Comparison of ENCODE assay signal across 14 mouse cellular contexts in genomic region chr7:28348601-28349000, GRCm38 (mm10). TPM values are rescaled to one million over a fixed set of nuclear protein-coding genes. Genes with fewer than 3 reads are reported as not detected.
DNase-seq lines count a peak whose midpoint lies in the region; ATAC-seq and TF ChIP-seq lines count a peak whose summit lies in the region.
"Had no signal": no experiment of that assay in that cellular context is flagged by ENCODE, and none has a peak within 500 bp of the region (broad histone marks: within the 10 kb centered on the region; RNA-seq: fewer than 3 reads in every experiment).

No protein-coding gene starts in this region.

- no peak for TF ChIP-seq POLR2A in ES-Bruce4 (IDR thresholded peaks at IDR 0.05; ENCODE audit: insufficient read depth, low read length)

- no peak overlapping the region for H3K4me2 ChIP-seq in forebrain, postnatal 0 days (ENCODE audit: low read depth)
- H3K4me2 ChIP-seq in forebrain, embryonic 13.5 days: no peak overlapping the region
- no peak overlapping the region for H3K4me2 ChIP-seq in hindbrain, postnatal 0 days (ENCODE audit: low read depth, low read length)
- H3K4me2 ChIP-seq: lung, embryonic 15.5 days; neural tube, embryonic 15.5 days had no signal

- no peak overlapping the region for H3K27ac ChIP-seq in forebrain, postnatal 0 days (ENCODE audit: low read depth, low read length)
- H3K27ac ChIP-seq in forebrain, embryonic 13.5 days: no peak overlapping the region
- H3K27ac ChIP-seq in left cerebral cortex, adult 2 months: no peak overlapping the region
- no peak overlapping the region for H3K27ac ChIP-seq in ES-Bruce4 (ENCODE audit: insufficient read depth, low read length)
- no peak overlapping the region for H3K27ac ChIP-seq in hindbrain, postnatal 0 days
- H3K27ac ChIP-seq: lung, embryonic 15.5 days; neural tube, embryonic 15.5 days had no signal

- peak; percentile 41; the same call in 1 of the 2 replicates for TF ChIP-seq CTCF in forebrain, postnatal 0 days (IDR thresholded peaks at IDR 0.05; ENCODE audit: low read depth)
- TF ChIP-seq CTCF in left cerebral cortex, adult 2 months (IDR thresholded peaks at IDR 0.05): no peak; the same call in none of the 2 replicates
- peak; percentile 7 for TF ChIP-seq CTCF in ES-Bruce4 (IDR thresholded peaks at IDR 0.05; ENCODE audit: low read depth, low read length)
- peak; percentile 50 for TF ChIP-seq CTCF in hindbrain, postnatal 0 days (IDR thresholded peaks at IDR 0.05; ENCODE audit: low read depth)

- WGBS in forebrain, postnatal 0 days: 81% methylated on average over 7 of the region's 7 CpGs
- WGBS in forebrain, embryonic 13.5 days: 88% methylated on average over 7 of the region's 7 CpGs
- 80% methylated on average over 7 of the region's 7 CpGs for WGBS in hindbrain, postnatal 0 days

- intact Hi-C loops in left cerebral cortex, postnatal 4 days (cut with DNase I): no loop called here
- intact Hi-C loops in left cerebral cortex, adult 2 months (cut with DNase I): no loop called here

- peaks cover 15% of the 10 kb centered on the region for H3K4me1 ChIP-seq in forebrain, postnatal 0 days (ENCODE audit: insufficient read depth)
- peaks cover 20% of the 10 kb centered on the region for H3K4me1 ChIP-seq in forebrain, embryonic 13.5 days
- no peaks in the 10 kb centered on the region for H3K4me1 ChIP-seq in ES-Bruce4 (ENCODE audit: control insufficient read depth, insufficient read depth, low read length)
- peaks cover 7% of the 10 kb centered on the region; the same call in 1 of the 2 replicates for H3K4me1 ChIP-seq in hindbrain, postnatal 0 days (ENCODE audit: insufficient read depth, low read length)

- no peak for DNase-seq in forebrain, postnatal 0 days
- peak; percentile 18 for DNase-seq in left cerebral cortex, postnatal 4 days
- no peak for DNase-seq in left cerebral cortex, adult 2 months (ENCODE audit: extremely low spot score in 1 of 2, low spot score in 2 of 2)
- peak; percentile 57 for DNase-seq in hindbrain, postnatal 0 days (ENCODE audit: low spot score)
- no peak for DNase-seq in layer of hippocampus, adult 8-10 months (ENCODE audit: low spot score in 2 of 2)
- DNase-seq: adrenal gland, postnatal 14 days; cerebellum, adult 18-20 months; kidney, postnatal 36 days had no signal

- H3K9me3 ChIP-seq in forebrain, postnatal 0 days (ENCODE audit: low read length): no peaks in the 10 kb centered on the region
- no peaks in the 10 kb centered on the region for H3K9me3 ChIP-seq in forebrain, embryonic 13.5 days (replicated peaks)
- no peaks in the 10 kb centered on the region for H3K9me3 ChIP-seq in ES-Bruce4 (replicated peaks; ENCODE audit: control insufficient read depth, insufficient read depth, low read length, poor library complexity, severe bottlenecking)
- no peaks in the 10 kb centered on the region for H3K9me3 ChIP-seq in hindbrain, postnatal 0 days (ENCODE audit: low read length)
- H3K9me3 ChIP-seq: heart, embryonic 10.5 days; lung, embryonic 15.5 days; neural tube, embryonic 15.5 days had no signal

- no peak overlapping the region for H3K4me3 ChIP-seq in forebrain, postnatal 0 days (ENCODE audit: low read depth, low read length)
- H3K4me3 ChIP-seq in forebrain, embryonic 13.5 days: no peak overlapping the region
- H3K4me3 ChIP-seq in left cerebral cortex, adult 2 months: no peak overlapping the region
- H3K4me3 ChIP-seq in ES-Bruce4 (ENCODE audit: low read depth, low read length): no peak overlapping the region
- no peak overlapping the region for H3K4me3 ChIP-seq in hindbrain, postnatal 0 days (ENCODE audit: low read length)
- H3K4me3 ChIP-seq: heart, embryonic 10.5 days; lung, embryonic 15.5 days; neural tube, embryonic 15.5 days had no signal

- no peak for ATAC-seq in forebrain, postnatal 0 days
- ATAC-seq in forebrain, embryonic 13.5 days: no peak
- ATAC-seq in hindbrain, postnatal 0 days: no peak
- ATAC-seq in activated CD4-positive, CD25-positive, alpha-beta regulatory T cell, adult 4 months: no peak

- no peak for TF ChIP-seq EP300 in ES-Bruce4 (IDR thresholded peaks at IDR 0.05; ENCODE audit: insufficient read depth, low read depth, low read length)

- no peak overlapping the region for H3K9ac ChIP-seq in forebrain, postnatal 0 days
- H3K9ac ChIP-seq in forebrain, embryonic 13.5 days: no peak overlapping the region
- no peak overlapping the region for H3K9ac ChIP-seq in ES-Bruce4 (ENCODE audit: low read depth, poor library complexity, severe bottlenecking)
- H3K9ac ChIP-seq in hindbrain, postnatal 0 days (replicated peaks; ENCODE audit: low read length): no peak overlapping the region
- H3K9ac ChIP-seq: lung, embryonic 15.5 days; neural tube, embryonic 15.5 days had no signal

- H3K36me3 ChIP-seq in forebrain, postnatal 0 days (ENCODE audit: insufficient read depth): peaks cover 11% of the 10 kb centered on the region
- H3K36me3 ChIP-seq in forebrain, embryonic 13.5 days (ENCODE audit: poor library complexity, severe bottlenecking): peaks cover 15% of the 10 kb centered on the region
- H3K36me3 ChIP-seq in ES-Bruce4 (ENCODE audit: control insufficient read depth, insufficient read depth, low read length, poor library complexity, severe bottlenecking): peaks cover 24% of the 10 kb centered on the region
- peaks cover 8% of the 10 kb centered on the region for H3K36me3 ChIP-seq in hindbrain, postnatal 0 days (ENCODE audit: insufficient read depth, low read length)

- H3K27me3 ChIP-seq in forebrain, postnatal 0 days (ENCODE audit: insufficient read depth, low read length): no peaks in the 10 kb centered on the region
- no peaks in the 10 kb centered on the region for H3K27me3 ChIP-seq in forebrain, embryonic 13.5 days
- H3K27me3 ChIP-seq in ES-Bruce4 (ENCODE audit: control insufficient read depth, insufficient read depth, low read length, poor library complexity, severe bottlenecking): no peaks in the 10 kb centered on the region
- H3K27me3 ChIP-seq in hindbrain, postnatal 0 days (ENCODE audit: insufficient read depth, low read length): no peaks in the 10 kb centered on the region
- H3K27me3 ChIP-seq: lung, embryonic 15.5 days; neural tube, embryonic 15.5 days had no signal

RNA-seq across cellular contexts. Expression of gene Rps16, which starts 1.9 kb away (rescaled TPM):
- 205 and 300 TPM in 2 replicates for total RNA-seq in forebrain, postnatal 0 days (2014; rRNA removed)
- polyA plus RNA-seq in forebrain, postnatal 0 days (2015; fragmentation: Nextera tagmentation; extraction: Ambion mirVana): 595 and 769 TPM in 2 replicates
- 644 and 704 TPM in 2 replicates for polyA plus RNA-seq in forebrain, embryonic 13.5 days (2015; fragmentation: Nextera tagmentation; extraction: Ambion mirVana)
- total RNA-seq in left cerebral cortex, postnatal 4 days (2021): 100 to 1,000 TPM; 913 to 959 TPM
- 100 to 1,000 TPM; 440 to 450 TPM for total RNA-seq in left cerebral cortex, adult 2 months (2021)
- polyA plus RNA-seq in ES-Bruce4 (2011; ENCODE audit: insufficient read depth, insufficient read length, low read depth, missing spikeins): 1,972 and 2,086 TPM in 2 replicates
- 97.7 and 154 TPM in 2 replicates for total RNA-seq in hindbrain, postnatal 0 days (2014; rRNA removed)
- polyA plus RNA-seq in hindbrain, postnatal 0 days (2015; fragmentation: Nextera tagmentation; extraction: Ambion mirVana): 539 and 575 TPM in 2 replicates
- 1,000 to 10,000 TPM; 1,380 to 1,513 TPM for polyA plus RNA-seq in activated CD4-positive, CD25-positive, alpha-beta regulatory T cell, adult 4 months (2017; shearing (Covaris generic))
- 100 to 1,000 TPM; 531 to 646 (median 582) TPM for total RNA-seq in layer of hippocampus, adult 8-10 months (2022)

RNA-seq across cellular contexts. Expression of gene Supt5, which starts 10.1 kb away (rescaled TPM):
- 88.4 and 111 TPM in 2 replicates for total RNA-seq in forebrain, postnatal 0 days (2014; rRNA removed)
- 65.2 and 83.3 TPM in 2 replicates for polyA plus RNA-seq in forebrain, postnatal 0 days (2015; fragmentation: Nextera tagmentation; extraction: Ambion mirVana)
- 93.4 and 102 TPM in 2 replicates for polyA plus RNA-seq in forebrain, embryonic 13.5 days (2015; fragmentation: Nextera tagmentation; extraction: Ambion mirVana)
- total RNA-seq in left cerebral cortex, postnatal 4 days (2021): 100 to 1,000 TPM; 111 TPM
- 100 to 1,000 TPM; 124 to 126 TPM for total RNA-seq in left cerebral cortex, adult 2 months (2021)
- polyA plus RNA-seq in ES-Bruce4 (2011; ENCODE audit: insufficient read depth, insufficient read length, low read depth, missing spikeins): 98.4 and 101 TPM in 2 replicates
- 98.7 and 104 TPM in 2 replicates for total RNA-seq in hindbrain, postnatal 0 days (2014; rRNA removed)
- 71.8 and 76.5 TPM in 2 replicates for polyA plus RNA-seq in hindbrain, postnatal 0 days (2015; fragmentation: Nextera tagmentation; extraction: Ambion mirVana)
- polyA plus RNA-seq in activated CD4-positive, CD25-positive, alpha-beta regulatory T cell, adult 4 months (2017; shearing (Covaris generic)): 100 to 1,000 TPM in 1 of 2 experiments, 10 to 100 TPM in 1; 68.7 to 110 TPM
- 100 to 1,000 TPM; 119 to 125 (median 122) TPM for total RNA-seq in layer of hippocampus, adult 8-10 months (2022)

RNA-seq across cellular contexts. Expression of gene Plekhg2, which starts 23.8 kb away (rescaled TPM):
- total RNA-seq in forebrain, postnatal 0 days (2014; rRNA removed): 20.3 and 25.7 TPM in 2 replicates
- 9.0 and 11.4 TPM in 2 replicates for polyA plus RNA-seq in forebrain, postnatal 0 days (2015; fragmentation: Nextera tagmentation; extraction: Ambion mirVana)
- 43.1 and 50.0 TPM in 2 replicates for polyA plus RNA-seq in forebrain, embryonic 13.5 days (2015; fragmentation: Nextera tagmentation; extraction: Ambion mirVana)
- total RNA-seq in left cerebral cortex, postnatal 4 days (2021): 10 to 100 TPM; 25.0 to 33.3 TPM
- 1 to 10 TPM; 7.1 to 7.7 TPM for total RNA-seq in left cerebral cortex, adult 2 months (2021)
- 85.5 and 90.1 TPM in 2 replicates for polyA plus RNA-seq in ES-Bruce4 (2011; ENCODE audit: insufficient read depth, insufficient read length, low read depth, missing spikeins)
- total RNA-seq in hindbrain, postnatal 0 days (2014; rRNA removed): 18.6 and 20.6 TPM in 2 replicates
- polyA plus RNA-seq in hindbrain, postnatal 0 days (2015; fragmentation: Nextera tagmentation; extraction: Ambion mirVana): 9.1 and 10.0 TPM in 2 replicates
- 10 to 100 TPM; 61.5 to 70.3 TPM for polyA plus RNA-seq in activated CD4-positive, CD25-positive, alpha-beta regulatory T cell, adult 4 months (2017; shearing (Covaris generic))
- total RNA-seq in layer of hippocampus, adult 8-10 months (2022): 1 to 10 TPM; 5.8 to 7.8 (median 6.5) TPM

RNA-seq across cellular contexts. Expression of gene Zfp36, which starts 31.5 kb away (rescaled TPM):
- 2.8 and 4.0 TPM in 2 replicates for total RNA-seq in forebrain, postnatal 0 days (2014; rRNA removed)
- polyA plus RNA-seq in forebrain, postnatal 0 days (2015; fragmentation: Nextera tagmentation; extraction: Ambion mirVana): 2.3 and 3.8 TPM in 2 replicates
- 4.5 and 4.8 TPM in 2 replicates for polyA plus RNA-seq in forebrain, embryonic 13.5 days (2015; fragmentation: Nextera tagmentation; extraction: Ambion mirVana)
- 1 to 10 TPM; 1.9 to 2.3 TPM for total RNA-seq in left cerebral cortex, postnatal 4 days (2021)
- total RNA-seq in left cerebral cortex, adult 2 months (2021): 1 to 10 TPM; 2.3 to 2.8 TPM
- 25.7 and 26.0 TPM in 2 replicates for polyA plus RNA-seq in ES-Bruce4 (2011; ENCODE audit: insufficient read depth, insufficient read length, low read depth, missing spikeins)
- total RNA-seq in hindbrain, postnatal 0 days (2014; rRNA removed): 2.1 and 3.9 TPM in 2 replicates
- polyA plus RNA-seq in hindbrain, postnatal 0 days (2015; fragmentation: Nextera tagmentation; extraction: Ambion mirVana): 3.0 and 3.4 TPM in 2 replicates
- polyA plus RNA-seq in activated CD4-positive, CD25-positive, alpha-beta regulatory T cell, adult 4 months (2017; shearing (Covaris generic)): 100 to 1,000 TPM; 107 to 125 TPM
- total RNA-seq in layer of hippocampus, adult 8-10 months (2022): 1 to 10 TPM; 1.8 to 7.9 (median 5.0) TPM

RNA-seq across cellular contexts. Expression of gene Timm50, which starts 36.7 kb away (rescaled TPM):
- total RNA-seq in forebrain, postnatal 0 days (2014; rRNA removed): 60.6 and 64.0 TPM in 2 replicates
- polyA plus RNA-seq in forebrain, postnatal 0 days (2015; fragmentation: Nextera tagmentation; extraction: Ambion mirVana): 116 and 140 TPM in 2 replicates
- polyA plus RNA-seq in forebrain, embryonic 13.5 days (2015; fragmentation: Nextera tagmentation; extraction: Ambion mirVana): 168 and 179 TPM in 2 replicates
- 10 to 100 TPM; 59.7 to 66.7 TPM for total RNA-seq in left cerebral cortex, postnatal 4 days (2021)
- 10 to 100 TPM; 41.7 to 47.0 TPM for total RNA-seq in left cerebral cortex, adult 2 months (2021)
- polyA plus RNA-seq in ES-Bruce4 (2011; ENCODE audit: insufficient read depth, insufficient read length, low read depth, missing spikeins): 70.5 and 76.4 TPM in 2 replicates
- 71.6 and 82.9 TPM in 2 replicates for total RNA-seq in hindbrain, postnatal 0 days (2014; rRNA removed)
- polyA plus RNA-seq in hindbrain, postnatal 0 days (2015; fragmentation: Nextera tagmentation; extraction: Ambion mirVana): 125 and 131 TPM in 2 replicates
- 10 to 100 TPM; 31.2 to 41.1 TPM for polyA plus RNA-seq in activated CD4-positive, CD25-positive, alpha-beta regulatory T cell, adult 4 months (2017; shearing (Covaris generic))
- 10 to 100 TPM; 41.2 to 54.2 (median 46.0) TPM for total RNA-seq in layer of hippocampus, adult 8-10 months (2022)

Comparison
In these comparisons a context has a peak if more than half of its experiments do, and no peak if none do; other contexts are left out.
1. DNase-seq: peak in left cerebral cortex, postnatal 4 days (single experiment) and hindbrain, postnatal 0 days (single experiment); none in forebrain, postnatal 0 days (single experiment), left cerebral cortex, adult 2 months (0 of 2) and layer of hippocampus, adult 8-10 months (0 of 2).